Mouse (Mus musculus) skeletal muscle tissue, adult 2 months (tissue): ENCODE results near the gene Ttc9c.
"Not testable (repeated sequence)": the region's sequence is repeated elsewhere in the genome, so short reads cannot be mapped to it uniquely, and the experiment has no call there.

Source experiments
- DNase-seq: peaks from one replicate; pipeline ENCODE4 v3.0.0-alpha.2; 2012; ENCODE audit warnings: low read depth, low spot score

Ttc9c gene

GRCm38 (mm10) chr19:8818801-8819595 is at the start of gene Ttc9c:
Gene Ttc9c (minus strand): TSS chr19:8819333.
- DNase-seq = peak; percentile 96

GRCm38 (mm10) chr19:8864265-8864664 is 45.1 kb upstream of the Ttc9c start:
- no peak for DNase-seq

GRCm38 (mm10) chr19:8859018-8859417 is 39.9 kb upstream of the Ttc9c start:
- no peak for DNase-seq

- no peak for DNase-seq
Measured at GRCm38 (mm10) chr19:8857689-8858088, 38.6 kb upstream of the Ttc9c start.

- no peak for DNase-seq
Measured at GRCm38 (mm10) chr19:8853117-8853516, 34.0 kb upstream of the Ttc9c start.

- DNase-seq = peak; percentile 59
Measured at GRCm38 (mm10) chr19:8852236-8852928, 33.2 kb upstream of the Ttc9c start.

- no peak for DNase-seq
Measured at GRCm38 (mm10) chr19:8851639-8852038, 32.5 kb upstream of the Ttc9c start.

- peak; percentile 89 for DNase-seq
Measured at GRCm38 (mm10) chr19:8850402-8850901, 31.3 kb upstream of the Ttc9c start, which contains the start of gene Lrrn4cl. Gene Lrrn4cl (plus strand): TSS chr19:8850768.

GRCm38 (mm10) chr19:8848356-8848755 is 29.2 kb upstream of the Ttc9c start:
- DNase-seq = no peak

- peak; percentile 56 for DNase-seq
Measured at GRCm38 (mm10) chr19:8844371-8845129, 25.4 kb upstream of the Ttc9c start.

GRCm38 (mm10) chr19:8842961-8843360 is 23.8 kb upstream of the Ttc9c start:
- no peak for DNase-seq

GRCm38 (mm10) chr19:8841012-8841411 is 21.9 kb upstream of the Ttc9c start:
- DNase-seq = no peak

- peak; percentile 54 for DNase-seq
Measured at GRCm38 (mm10) chr19:8839908-8840791, 21.0 kb upstream of the Ttc9c start.

GRCm38 (mm10) chr19:8839103-8839907 is 20.2 kb upstream of the Ttc9c start, which contains the start of gene Gng3:
Gene Gng3 (minus strand): TSS chr19:8839194.
- no peak for DNase-seq

- DNase-seq = peak; percentile 41
Measured at GRCm38 (mm10) chr19:8838041-8838730, 19.1 kb upstream of the Ttc9c start.

- DNase-seq = peak; percentile 70
Measured at GRCm38 (mm10) chr19:8837251-8837791, 18.2 kb upstream of the Ttc9c start, which contains the start of gene Bscl2. Gene Bscl2 (plus strand): TSS chr19:8837467.

GRCm38 (mm10) chr19:8836327-8836726 is 17.2 kb upstream of the Ttc9c start:
- DNase-seq = not testable (repeated sequence)

- no peak for DNase-seq
Measured at GRCm38 (mm10) chr19:8832971-8833370, 13.8 kb upstream of the Ttc9c start.

- no peak for DNase-seq
Measured at GRCm38 (mm10) chr19:8831262-8831661, 12.1 kb upstream of the Ttc9c start.
